Mouse (Mus musculus): ENCODE measurements around the gene Gm3159.
"Not testable (repeated sequence)": the region's sequence is repeated elsewhere in the genome, so short reads cannot be mapped to it uniquely, and the experiment has no call there.

- TF ChIP-seq CTCF, EP300 (IDR thresholded peaks at IDR 0.05; ENCODE audit: low read depth): not testable (repeated sequence)
Measured at GRCm38 (mm10) chr14:4368991-4369390, 28.3 kb upstream of the Gm3159 start.

All from heart, postnatal 0 days (tissue).